ENCODE assay signal across 9 mouse cellular contexts in the genomic region with DNA sequence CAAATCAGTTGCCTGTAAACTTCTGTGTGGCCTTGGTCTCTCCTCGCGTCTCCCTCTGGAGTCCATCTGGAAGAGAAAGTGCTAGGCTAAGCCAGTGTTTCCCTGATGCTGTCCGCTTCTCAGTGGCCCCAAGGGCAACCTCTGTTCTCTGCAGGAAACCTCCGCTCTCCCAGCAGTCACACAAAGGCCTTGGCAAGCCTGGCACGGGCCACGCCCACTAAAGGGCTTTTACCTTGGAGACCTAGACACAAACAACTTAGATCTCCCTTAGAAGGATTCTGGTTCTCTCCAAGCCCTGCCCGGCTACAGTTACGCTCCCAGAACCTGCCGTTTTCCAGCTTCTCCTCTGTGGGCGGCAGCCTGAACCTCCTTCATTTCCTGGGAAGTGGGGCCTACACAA. TPM values are rescaled to one million over a fixed set of nuclear protein-coding genes. Genes with fewer than 3 reads are reported as not detected.
DNase-seq lines count a peak whose midpoint lies in the region; ATAC-seq and TF ChIP-seq lines count a peak whose summit lies in the region.
"Had no signal": no experiment of that assay in that cellular context is flagged by ENCODE, and none has a peak within 500 bp of the region (broad histone marks: within the 10 kb centered on the region; RNA-seq: fewer than 3 reads in every experiment).

No protein-coding gene starts in this region.

- 0 out of 2 replicates have a peak overlapping the region, but pooled peaks have one; percentile 14 for H3K4me3 ChIP-seq in forebrain, embryonic 10.5 days
- H3K4me3 ChIP-seq in forebrain, postnatal 0 days (ENCODE audit: low read depth, low read length) = no peak overlapping the region
- H3K4me3 ChIP-seq in hindbrain, postnatal 0 days (ENCODE audit: low read length) = no peak overlapping the region
- no peak overlapping the region for H3K4me3 ChIP-seq in neural tube, embryonic 15.5 days (replicated peaks)

- H3K27me3 ChIP-seq in forebrain, embryonic 10.5 days (ENCODE audit: poor library complexity, severe bottlenecking) = no peaks in the 10 kb centered on the region
- no peaks in the 10 kb centered on the region for H3K27me3 ChIP-seq in forebrain, postnatal 0 days (ENCODE audit: insufficient read depth, low read length)
- H3K27me3 ChIP-seq in hindbrain, postnatal 0 days (ENCODE audit: insufficient read depth, low read length) = no peaks in the 10 kb centered on the region
- H3K27me3 ChIP-seq in neural tube, embryonic 15.5 days (replicated peaks) = no peaks in the 10 kb centered on the region

- H3K4me2 ChIP-seq in forebrain, postnatal 0 days (ENCODE audit: low read depth) = no peak overlapping the region
- H3K4me2 ChIP-seq in hindbrain, postnatal 0 days (ENCODE audit: low read depth, low read length) = no peak overlapping the region
- no peak overlapping the region for H3K4me2 ChIP-seq in neural tube, embryonic 15.5 days

- 20% methylated on average over 10 of the region's 10 CpGs for WGBS in forebrain, embryonic 10.5 days
- 19% methylated on average over 10 of the region's 10 CpGs for WGBS in forebrain, postnatal 0 days
- WGBS in hindbrain, postnatal 0 days = 23% methylated on average over 10 of the region's 10 CpGs
- WGBS in neural tube, embryonic 15.5 days = 28% methylated on average over 10 of the region's 10 CpGs

- no peak overlapping the region for H3K9ac ChIP-seq in forebrain, postnatal 0 days
- no peak overlapping the region for H3K9ac ChIP-seq in hindbrain, postnatal 0 days (replicated peaks; ENCODE audit: low read length)
- no peak overlapping the region for H3K9ac ChIP-seq in neural tube, embryonic 15.5 days (replicated peaks)

- no peaks in the 10 kb centered on the region for H3K9me3 ChIP-seq in forebrain, embryonic 10.5 days
- H3K9me3 ChIP-seq in forebrain, postnatal 0 days (ENCODE audit: low read length) = no peaks in the 10 kb centered on the region
- no peaks in the 10 kb centered on the region for H3K9me3 ChIP-seq in hindbrain, postnatal 0 days (ENCODE audit: low read length)
- no peaks in the 10 kb centered on the region for H3K9me3 ChIP-seq in neural tube, embryonic 15.5 days (replicated peaks)

- H3K36me3 ChIP-seq in forebrain, embryonic 10.5 days (replicated peaks) = no peaks in the 10 kb centered on the region
- no peaks in the 10 kb centered on the region for H3K36me3 ChIP-seq in forebrain, postnatal 0 days (ENCODE audit: insufficient read depth)
- no peaks in the 10 kb centered on the region for H3K36me3 ChIP-seq in hindbrain, postnatal 0 days (ENCODE audit: insufficient read depth, low read length)
- H3K36me3 ChIP-seq in neural tube, embryonic 15.5 days = no peaks in the 10 kb centered on the region

- peaks cover 48% of the 10 kb centered on the region for H3K4me1 ChIP-seq in forebrain, embryonic 10.5 days
- H3K4me1 ChIP-seq in forebrain, postnatal 0 days (ENCODE audit: insufficient read depth) = peaks cover 6% of the 10 kb centered on the region; the same call in 1 of the 2 replicates
- peaks cover 5% of the 10 kb centered on the region for H3K4me1 ChIP-seq in hindbrain, postnatal 0 days (ENCODE audit: insufficient read depth, low read length)
- peaks cover 16% of the 10 kb centered on the region for H3K4me1 ChIP-seq in neural tube, embryonic 15.5 days

- DNase-seq in forebrain, embryonic 10.5 days (ENCODE audit: extremely low spot score, low spot score) = no peak
- no peak for DNase-seq in forebrain, postnatal 0 days
- peak; percentile 86 for DNase-seq in ovary, adult 18-20 months (ENCODE audit: low spot score)
- DNase-seq in ovary, postnatal 10 days (ENCODE audit: low spot score) = no peak
- no peak for DNase-seq in hindbrain, postnatal 0 days (ENCODE audit: low spot score)
- DNase-seq in cerebellum, adult 11 months = no peak
- no peak for DNase-seq in left cerebral cortex, adult 18-20 months (ENCODE audit: low spot score in 2 of 2)

- no peak for TF ChIP-seq CTCF in forebrain, postnatal 0 days (IDR thresholded peaks at IDR 0.05; ENCODE audit: low read depth)
- no peak for TF ChIP-seq CTCF in hindbrain, postnatal 0 days (IDR thresholded peaks at IDR 0.05; ENCODE audit: low read depth)

- ATAC-seq in forebrain, postnatal 0 days = no peak
- ATAC-seq in hindbrain, postnatal 0 days = no peak
- ATAC-seq in neural tube, embryonic 15.5 days (ENCODE audit: low FRiP score) = no peak

- peak overlapping the region; percentile 72 for H3K27ac ChIP-seq in forebrain, embryonic 10.5 days
- no peak overlapping the region for H3K27ac ChIP-seq in forebrain, postnatal 0 days (ENCODE audit: low read depth, low read length)
- H3K27ac ChIP-seq in hindbrain, postnatal 0 days = peak overlapping the region; percentile 62; the same call in 1 of the 2 replicates
- peak overlapping the region; percentile 29; the same call in 1 of the 2 replicates for H3K27ac ChIP-seq in neural tube, embryonic 15.5 days (replicated peaks)

RNA-seq across cellular contexts. Expression of a gene that starts 5.0 kb away (rescaled TPM):
- 0.17 and 0.27 TPM in 2 replicates for polyA plus RNA-seq in forebrain, embryonic 10.5 days (2016; fragmentation: Nextera tagmentation; extraction: Ambion mirVana)
- 0.15 and 0.33 TPM in 2 replicates for total RNA-seq in forebrain, postnatal 0 days (2014; rRNA removed)
- polyA plus RNA-seq in forebrain, postnatal 0 days (2015; fragmentation: Nextera tagmentation; extraction: Ambion mirVana) = 0.17 and 0.19 TPM in 2 replicates
- 0.16 TPM in 1 of 2 replicates, not detected in the other for total RNA-seq in hindbrain, postnatal 0 days (2014; rRNA removed)
- polyA plus RNA-seq in hindbrain, postnatal 0 days (2015; fragmentation: Nextera tagmentation; extraction: Ambion mirVana) = 0.16 and 0.24 TPM in 2 replicates
- polyA plus RNA-seq in neural tube, embryonic 15.5 days (2015; fragmentation: Nextera tagmentation; extraction: Ambion mirVana) = 0.13 TPM in 1 of 2 replicates, not detected in the other
- total RNA-seq in left cerebral cortex, adult 18-20 months (2021) = not detected
- polyA plus RNA-seq: embryonic facial prominence, embryonic 11.5 days had no signal

RNA-seq across cellular contexts. Expression of a gene that starts 5.1 kb away (rescaled TPM):
- polyA plus RNA-seq in forebrain, embryonic 10.5 days (2016; fragmentation: Nextera tagmentation; extraction: Ambion mirVana) = not detected in 2 replicates
- 0.29 TPM in 1 of 2 replicates, not detected in the other for total RNA-seq in forebrain, postnatal 0 days (2014; rRNA removed)
- polyA plus RNA-seq in forebrain, postnatal 0 days (2015; fragmentation: Nextera tagmentation; extraction: Ambion mirVana) = not detected in 2 replicates
- total RNA-seq in hindbrain, postnatal 0 days (2014; rRNA removed) = not detected in 2 replicates
- not detected in 2 replicates for polyA plus RNA-seq in hindbrain, postnatal 0 days (2015; fragmentation: Nextera tagmentation; extraction: Ambion mirVana)
- not detected in 2 replicates for polyA plus RNA-seq in neural tube, embryonic 15.5 days (2015; fragmentation: Nextera tagmentation; extraction: Ambion mirVana)
- total RNA-seq in left cerebral cortex, adult 18-20 months (2021) = not detected
- polyA plus RNA-seq: embryonic facial prominence, embryonic 11.5 days had no signal
